Mouse (Mus musculus): ENCODE results near the gene Snd1.

DNA sequence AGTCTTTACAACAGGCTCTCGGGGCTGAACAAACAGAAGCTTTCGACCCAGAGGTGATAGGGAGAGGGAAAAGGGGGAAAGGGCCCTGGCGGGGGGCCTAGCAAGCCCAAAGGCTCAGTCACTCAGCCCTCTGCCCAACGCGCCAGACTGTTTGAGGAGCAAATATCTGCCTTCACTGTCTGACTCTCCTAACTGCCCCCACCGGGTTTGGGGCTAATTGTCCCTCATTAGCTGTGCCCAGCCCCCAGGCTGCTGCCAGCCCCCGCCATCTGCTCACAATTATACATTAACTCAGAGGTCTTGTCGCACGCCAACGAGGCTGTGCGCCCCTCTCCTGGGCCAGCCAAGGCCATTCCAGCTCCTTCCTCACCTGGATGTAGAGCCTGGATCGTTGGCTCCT is 24.0 kb upstream of the Snd1 start:
- TF ChIP-seq CTCF (IDR thresholded peaks at IDR 0.05; ENCODE audit: extremely low read depth, insufficient read depth, low read length) (no peak), POLR2A (IDR thresholded peaks at IDR 0.05; ENCODE audit: extremely low read depth, insufficient read depth, low read length) (no peak)
